Mouse (Mus musculus) heart, embryonic 14.5 days (tissue): ENCODE measurements at regions not wholly inside any gene's neighbourhood (a gene's known extent, or its start where the extent isn't known, plus 50 kb on each side); places are given as distances from the start of the nearest gene placed in this dataset.
"Not testable (repeated sequence)": the region's sequence is repeated elsewhere in the genome, so short reads cannot be mapped to it uniquely, and the experiment has no call there.

Source experiments
- ATAC-seq: fragments of 200-750 bp; cut with Nextera tagmentation; 2 replicates; pipeline ENCODE4 v1.8.0; 2017; ENCODE audit warnings: low read depth, moderate TSS enrichment; ENCODE audit not compliant: insufficient number of reproducible peaks, insufficient read depth, low FRiP score
- H3K27ac ChIP-seq, 2 experiments: fragments of 200-500 bp in 1 of 2; fragments of 300-500 bp in 1 of 2; sonication (generic) in 1 of 2; replicated peaks in 1 of 2; 2 replicates each; pipeline ENCODE4 v1.5.1; 2012 to 2014; ENCODE audit warnings: low read depth in 2 of 2, low read length in 2 of 2, control low read depth in 1 of 2, mild to moderate bottlenecking in 1 of 2, mixed read lengths in 1 of 2; ENCODE audit not compliant: control insufficient read depth in 1 of 2, insufficient read depth in 1 of 2
- H3K27me3 ChIP-seq: fragments of 300-500 bp; sonication (generic); 2 replicates; pipeline ENCODE4 v1.6.1; 2014; ENCODE audit warnings: mild to moderate bottlenecking, low read length, control low read depth; ENCODE audit not compliant: control insufficient read depth, insufficient read depth
- H3K36me3 ChIP-seq: fragments of 300-500 bp; sonication (generic); 2 replicates; pipeline ENCODE4 v1.6.1; 2014; ENCODE audit warnings: mild to moderate bottlenecking, control low read depth, low read length, mixed read lengths; ENCODE audit not compliant: control insufficient read depth, insufficient read depth
- H3K4me1 ChIP-seq, 2 experiments: fragments of 200-500 bp in 1 of 2; fragments of 300-500 bp in 1 of 2; sonication (generic) in 1 of 2; 2 replicates each; pipeline ENCODE4 v1.6.1; 2012 to 2014; ENCODE audit warnings: low read length in 2 of 2, control low read depth in 1 of 2, mixed read lengths in 1 of 2; ENCODE audit not compliant: control insufficient read depth in 2 of 2, insufficient read depth in 2 of 2
- H3K4me2 ChIP-seq: fragments of 300-500 bp; sonication (generic); 2 replicates; pipeline ENCODE4 v1.6.1; 2014; ENCODE audit warnings: mild to moderate bottlenecking, low read length
- H3K4me3 ChIP-seq, 2 experiments: fragments of 200-500 bp in 1 of 2; fragments of 300-500 bp in 1 of 2; sonication (generic) in 1 of 2; 2 replicates each; pipeline ENCODE4 v1.5.1; 2012 to 2014; ENCODE audit warnings: low read length in 2 of 2, mild to moderate bottlenecking in 2 of 2, control low read depth in 1 of 2, low read depth in 1 of 2, moderate library complexity in 1 of 2; ENCODE audit not compliant: control insufficient read depth in 1 of 2, insufficient read depth in 1 of 2
- H3K9ac ChIP-seq: fragments of 300-500 bp; sonication (generic); 2 replicates; pipeline ENCODE4 v1.6.1; 2014; ENCODE audit warnings: mild to moderate bottlenecking, low read length
- H3K9me3 ChIP-seq: fragments of 300-500 bp; sonication (generic); 2 replicates; pipeline ENCODE4 v1.6.1; 2016; ENCODE audit warnings: low read length, control low read depth; ENCODE audit not compliant: control insufficient read depth
- WGBS: fragments of 180-500 bp; shearing (Covaris S2); extraction: QIAGEN DNeasy Blood & Tissue Kit; methylation state at CpG from one replicate; pipeline ENCODE4 v1.1.7; 2014; 5-methylcytosine and 5-hydroxymethylcytosine counted together

- no peaks in the 10 kb centered on the region for H3K4me1 ChIP-seq
- no peaks in the 10 kb centered on the region for H3K27me3 ChIP-seq
- H3K27ac ChIP-seq, result no peak overlapping the region
- no peaks in the 10 kb centered on the region for H3K36me3 ChIP-seq
- no peak overlapping the region for H3K4me2 ChIP-seq
- H3K9ac ChIP-seq, result no peak overlapping the region
- H3K9me3 ChIP-seq, result peaks cover 67% of the 10 kb centered on the region
- H3K4me3 ChIP-seq, result no peak overlapping the region
- WGBS, result 72% methylated on average over 2 of the region's 2 CpGs
- no peak for ATAC-seq
Measured at GRCm38 (mm10) chr17:3006662-3007061, 108.1 kb upstream of the Scaf8 start.

DNA sequence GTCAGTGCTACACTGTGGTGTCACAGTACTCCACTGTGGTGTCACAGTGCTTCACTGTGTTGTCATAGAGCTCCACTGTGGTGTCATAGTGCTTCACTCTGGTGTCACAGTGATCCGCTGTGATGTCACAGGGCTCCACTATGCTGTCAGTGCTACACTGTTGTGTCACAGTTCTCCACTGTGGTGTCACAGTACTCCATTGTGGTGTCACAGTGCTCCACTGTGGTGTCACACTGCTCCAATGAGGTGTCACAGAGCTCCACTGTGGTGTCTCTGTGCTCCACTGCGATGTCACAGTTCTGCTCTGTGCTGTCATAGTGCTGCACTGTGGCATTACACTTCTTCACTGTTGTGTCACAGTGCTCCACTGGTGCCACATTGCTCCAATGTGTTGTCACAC, 107.5 kb upstream of the Scaf8 start:
- H3K4me2 ChIP-seq, result no peak overlapping the region
- ATAC-seq, result peak; percentile 36; the same call in 1 of the 2 replicates
- peaks cover 68% of the 10 kb centered on the region for H3K9me3 ChIP-seq
- H3K36me3 ChIP-seq, result no peaks in the 10 kb centered on the region
- no peak overlapping the region for H3K27ac ChIP-seq
- H3K9ac ChIP-seq, result no peak overlapping the region
- no peaks in the 10 kb centered on the region for H3K4me1 ChIP-seq
- H3K4me3 ChIP-seq, result no peak overlapping the region
- no peaks in the 10 kb centered on the region for H3K27me3 ChIP-seq
- WGBS, result 68% methylated on average over 2 of the region's 2 CpGs

- 51% methylated on average over 2 of the region's 2 CpGs for WGBS
- H3K4me2 ChIP-seq, result no peak overlapping the region
- peaks cover 69% of the 10 kb centered on the region for H3K9me3 ChIP-seq
- H3K4me1 ChIP-seq, result no peaks in the 10 kb centered on the region
- no peaks in the 10 kb centered on the region for H3K36me3 ChIP-seq
- no peak overlapping the region for H3K27ac ChIP-seq
- no peak for ATAC-seq
- H3K9ac ChIP-seq, result no peak overlapping the region
- H3K27me3 ChIP-seq, result no peaks in the 10 kb centered on the region
- H3K4me3 ChIP-seq, result no peak overlapping the region
Measured at GRCm38 (mm10) chr17:3009939-3010338, 104.8 kb upstream of the Scaf8 start.

DNA sequence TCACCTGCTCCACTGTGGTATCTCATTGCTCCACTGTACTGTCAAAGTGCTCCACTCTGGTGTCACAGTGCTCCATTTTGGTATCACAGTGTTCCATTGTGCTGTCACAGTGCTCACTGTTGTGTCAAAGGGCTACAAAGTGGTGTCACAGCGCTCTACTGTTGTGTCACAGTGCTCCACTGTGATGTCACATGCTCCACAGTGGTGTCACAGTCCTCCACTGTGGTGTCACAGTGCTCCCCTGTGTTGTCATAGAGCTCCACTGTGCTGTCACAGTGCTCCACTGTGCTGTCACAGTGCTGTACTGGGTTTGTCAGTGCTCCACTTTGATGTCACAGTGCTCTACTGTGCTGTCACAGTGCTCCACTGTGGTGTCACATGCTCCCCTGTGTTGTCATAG, 102.7 kb upstream of the Scaf8 start:
- Histone ChIP-seq H3K9ac (no peak overlapping the region), H3K27ac (no peak overlapping the region), H3K9me3 (peaks cover 71% of the 10 kb centered on the region), H3K36me3 (no peaks in the 10 kb centered on the region), H3K27me3 (no peaks in the 10 kb centered on the region), H3K4me2 (no peak overlapping the region), H3K4me3 (no peak overlapping the region), H3K4me1 (no peaks in the 10 kb centered on the region)
- WGBS, result 43% methylated on average over 1 of the region's 1 CpGs
- no peak for ATAC-seq

DNA sequence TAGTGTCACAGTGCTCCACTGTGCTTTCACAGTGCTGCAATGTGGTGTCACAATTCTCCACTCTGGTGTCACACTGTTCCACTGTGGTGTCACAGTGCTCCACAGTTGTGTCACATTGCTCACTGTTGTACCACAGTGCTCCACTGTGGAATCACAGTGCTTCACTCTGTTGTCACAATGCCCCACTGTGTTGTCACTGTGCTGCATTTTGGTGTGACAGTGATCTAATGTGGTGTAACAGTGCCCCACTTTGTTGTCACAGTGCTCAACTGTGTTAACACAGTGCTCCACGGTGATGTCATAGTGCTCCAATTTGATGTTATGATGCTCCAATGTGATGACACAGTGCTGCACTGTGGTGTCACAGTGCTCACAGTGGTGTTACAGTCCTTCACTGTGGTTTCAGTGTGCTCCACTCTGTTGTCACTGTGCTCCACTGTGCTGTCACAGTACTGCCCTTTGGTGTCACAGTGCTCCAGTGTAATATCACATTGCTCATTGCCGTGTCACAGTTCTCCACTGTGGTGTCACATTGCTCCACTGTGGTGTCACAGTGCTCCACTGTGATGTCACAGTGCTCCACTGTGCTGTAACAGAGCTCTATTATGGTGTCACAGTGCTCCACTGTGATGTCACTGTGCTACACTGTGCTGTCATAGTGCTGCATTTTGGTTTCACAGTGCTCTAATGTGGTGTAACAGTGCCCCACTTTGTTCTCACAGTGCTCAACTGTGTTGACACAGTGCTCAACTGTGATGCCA, 95.0 kb upstream of the Scaf8 start:
- no peak for ATAC-seq
- no peaks in the 10 kb centered on the region for H3K4me1 ChIP-seq
- WGBS, result 86% methylated on average over 2 of the region's 2 CpGs
- H3K27me3 ChIP-seq, result no peaks in the 10 kb centered on the region
- no peak overlapping the region for H3K9ac ChIP-seq
- no peak overlapping the region for H3K27ac ChIP-seq
- no peaks in the 10 kb centered on the region for H3K36me3 ChIP-seq
- no peak overlapping the region for H3K4me2 ChIP-seq
- peaks cover 56% of the 10 kb centered on the region for H3K9me3 ChIP-seq
- H3K4me3 ChIP-seq, result no peak overlapping the region

- H3K4me3 ChIP-seq, result no peak overlapping the region
- no peaks in the 10 kb centered on the region for H3K27me3 ChIP-seq
- H3K36me3 ChIP-seq, result no peaks in the 10 kb centered on the region
- H3K4me1 ChIP-seq, result no peaks in the 10 kb centered on the region
- 78% methylated on average over 1 of the region's 1 CpGs for WGBS
- H3K27ac ChIP-seq, result no peak overlapping the region
- peak; percentile 64 for ATAC-seq
- no peak overlapping the region for H3K4me2 ChIP-seq
- peaks cover 51% of the 10 kb centered on the region for H3K9me3 ChIP-seq
- H3K9ac ChIP-seq, result no peak overlapping the region
Measured at GRCm38 (mm10) chr17:3020406-3020805, 94.4 kb upstream of the Scaf8 start.

GRCm38 (mm10) chr17:3022245-3022935, 92.4 kb upstream of the Scaf8 start:
- H3K4me2 ChIP-seq, result no peak overlapping the region
- H3K9ac ChIP-seq, result no peak overlapping the region
- H3K4me3 ChIP-seq, result no peak overlapping the region
- WGBS, result 85% methylated on average over 5 of the region's 5 CpGs
- no peak overlapping the region for H3K27ac ChIP-seq
- H3K36me3 ChIP-seq, result no peaks in the 10 kb centered on the region
- peaks cover 37% of the 10 kb centered on the region for H3K9me3 ChIP-seq
- no peak for ATAC-seq
- no peaks in the 10 kb centered on the region for H3K27me3 ChIP-seq
- no peaks in the 10 kb centered on the region for H3K4me1 ChIP-seq

GRCm38 (mm10) chr17:3022936-3023247, 91.9 kb upstream of the Scaf8 start:
- not testable (repeated sequence) for H3K9ac ChIP-seq, ATAC-seq

More at GRCm38 (mm10) chr17:3022936-3023247, 91.9 kb upstream of the Scaf8 start:
- not testable (repeated sequence) for H3K36me3 ChIP-seq, H3K4me1 ChIP-seq, H3K27me3 ChIP-seq, H3K4me2 ChIP-seq, H3K27ac ChIP-seq, H3K4me3 ChIP-seq
- peaks cover 34% of the 10 kb centered on the region for H3K9me3 ChIP-seq
- 39% methylated on average over 2 of the region's 3 CpGs for WGBS
